Comparison of ENCODE assay signal across 8 mouse cellular contexts in the genomic region with DNA sequence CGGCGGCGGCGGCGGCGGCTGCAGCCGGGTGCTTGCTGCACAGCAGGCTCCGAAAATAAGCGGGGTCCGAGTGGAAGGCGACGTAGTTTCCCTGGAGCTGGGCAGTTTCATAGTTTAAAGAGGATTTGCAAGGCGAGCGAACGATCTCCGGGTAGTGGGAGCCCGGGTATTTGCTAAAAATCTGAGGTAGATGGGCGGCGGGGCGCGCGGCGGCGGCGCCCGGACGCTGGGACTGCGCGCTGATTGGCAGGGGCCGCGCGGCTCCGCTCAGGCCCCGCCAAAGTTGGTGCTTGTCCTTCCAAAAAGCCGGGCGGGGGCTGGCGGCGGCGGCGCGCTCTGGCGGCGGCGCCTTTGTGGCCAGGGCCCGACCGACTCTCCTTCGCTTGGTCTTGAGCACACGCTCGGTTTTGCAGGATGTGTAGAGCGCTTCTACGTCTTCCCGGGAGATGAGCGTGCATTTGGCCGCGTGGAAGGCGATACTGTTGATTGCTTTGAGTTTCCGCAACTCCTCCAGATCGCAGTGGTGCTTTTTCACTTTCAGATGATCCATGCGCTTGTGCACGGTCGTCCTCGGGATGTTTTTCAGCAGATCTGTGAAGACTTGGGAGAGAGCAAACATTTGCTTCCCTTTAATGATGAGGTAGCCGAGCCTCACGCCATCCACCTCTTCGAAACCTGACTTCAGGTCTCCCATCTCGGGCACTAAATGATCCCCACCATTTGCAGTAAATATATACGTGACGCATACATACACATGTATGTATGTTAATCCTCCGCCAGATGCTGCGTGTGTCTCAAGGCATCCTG. TPM values are rescaled to one million over a fixed set of nuclear protein-coding genes. Genes with fewer than 3 reads are reported as not detected.
DNase-seq lines count a peak whose midpoint lies in the region; ATAC-seq and TF ChIP-seq lines count a peak whose summit lies in the region.

No protein-coding gene starts in this region.

- no peaks in the 10 kb centered on the region for H3K27me3 ChIP-seq in neural tube, embryonic 15.5 days (replicated peaks)

- ATAC-seq in CD4-positive, CD25-positive, alpha-beta regulatory T cell, adult 4 months = peak; percentile 48
- peak; percentile 79 for ATAC-seq in erythroid progenitor cell, adult 5-6 weeks (replicated peaks; ENCODE audit: low FRiP score, poor library complexity, severe bottlenecking)
- peak; percentile 71 for ATAC-seq in neural tube, embryonic 15.5 days (ENCODE audit: low FRiP score)

- peak overlapping the region; percentile 67 for H3K4me3 ChIP-seq in lung, adult 2 months (replicated peaks; ENCODE audit: extremely low read depth, low read depth, low read length)
- H3K4me3 ChIP-seq in neural tube, embryonic 15.5 days (replicated peaks) = peak overlapping the region; percentile 84

- no peaks in the 10 kb centered on the region for H3K36me3 ChIP-seq in neural tube, embryonic 15.5 days

- intact Hi-C loops in heart, postnatal 10 days (cut with DNase I) = loop anchor here (1.0 to 5.0 kb wide), 5 partner anchors 8 to 719 kb away; a partner anchor contains a TSS

- TF ChIP-seq POLR2A in lung, adult 2 months (IDR thresholded peaks at IDR 0.05; ENCODE audit: borderline replicate concordance, extremely low read depth, low read depth, low read length) = peak; percentile 46; the same call in 1 of the 2 replicates

- peak overlapping the region; percentile 98 for H3K9ac ChIP-seq in neural tube, embryonic 15.5 days (replicated peaks)

- no peaks in the 10 kb centered on the region for H3K9me3 ChIP-seq in neural tube, embryonic 15.5 days (replicated peaks)

- whole genome bisulfite sequencing in lung, adult 2 months = under 1% methylated on average over 70 of the region's 70 CpGs
- under 1% methylated on average over 70 of the region's 70 CpGs for WGBS in neural tube, embryonic 15.5 days

- H3K4me2 ChIP-seq in neural tube, embryonic 15.5 days = peak overlapping the region; percentile 71

- H3K27ac ChIP-seq in neural tube, embryonic 15.5 days (replicated peaks) = peak overlapping the region; percentile 99

- TF ChIP-seq CTCF in lung, adult 2 months (IDR thresholded peaks at IDR 0.05; ENCODE audit: insufficient read depth, low read length) = no peak

- DNase-seq in brain, adult 2 months (ENCODE audit: low read depth, low spot score) = peak; percentile 85
- peak; percentile 84 to 86 for DNase-seq in heart, postnatal 10 days
- DNase-seq in kidney, postnatal 36 days = peak; percentile 78 to 87
- DNase-seq in lung, adult 2 months = no peak
- peak; percentile 62 for DNase-seq in thymus, postnatal 4 days

- no peaks in the 10 kb centered on the region; the same call in 1 of the 2 replicates for H3K4me1 ChIP-seq in lung, adult 2 months (ENCODE audit: control insufficient read depth, insufficient read depth, low read length)
- H3K4me1 ChIP-seq in neural tube, embryonic 15.5 days = peaks cover 46% of the 10 kb centered on the region

RNA-seq across cellular contexts. Expression of a gene that starts 1.0 kb away (rescaled TPM):
- under 1 TPM in 1 of 2 experiments, not detected in 1; 0.74 TPM for polyA plus RNA-seq in CD4-positive, CD25-positive, alpha-beta regulatory T cell, adult 4 months (2017; shearing (Covaris generic))
- not detected in 2 replicates for total RNA-seq in erythroid progenitor cell, adult 5-6 weeks (2015; ENCODE audit: low replicate concordance)
- total RNA-seq in erythroid progenitor cell, adult 5-6 weeks (2017; ENCODE audit: low replicate concordance) = not detected in 2 replicates
- total RNA-seq in heart, postnatal 10 days (2021) = 1 to 10 TPM; 4.8 to 5.7 TPM
- 1.8 and 2.1 TPM in 2 replicates for polyA plus RNA-seq in lung, adult 2 months (2012; rRNA removed)
- polyA plus RNA-seq in neural tube, embryonic 15.5 days (2015; fragmentation: Nextera tagmentation; extraction: Ambion mirVana) = 3.8 and 5.2 TPM in 2 replicates

RNA-seq across cellular contexts. Expression of a gene that starts 7.2 kb away (rescaled TPM):
- 10 to 100 TPM; 34.9 to 41.4 TPM for polyA plus RNA-seq in CD4-positive, CD25-positive, alpha-beta regulatory T cell, adult 4 months (2017; shearing (Covaris generic))
- 122 and 125 TPM in 2 replicates for total RNA-seq in erythroid progenitor cell, adult 5-6 weeks (2015; ENCODE audit: low replicate concordance)
- 77.9 and 98.0 TPM in 2 replicates for total RNA-seq in erythroid progenitor cell, adult 5-6 weeks (2017; ENCODE audit: low replicate concordance)
- 10 to 100 TPM; 40.6 to 43.1 TPM for total RNA-seq in heart, postnatal 10 days (2021)
- 27.3 and 34.7 TPM in 2 replicates for polyA plus RNA-seq in lung, adult 2 months (2012; rRNA removed)
- polyA plus RNA-seq in neural tube, embryonic 15.5 days (2015; fragmentation: Nextera tagmentation; extraction: Ambion mirVana) = 46.2 and 57.7 TPM in 2 replicates

RNA-seq across cellular contexts. Expression of a gene that starts 10.3 kb away (rescaled TPM):
- 1 to 10 TPM; 2.0 to 2.1 TPM for polyA plus RNA-seq in CD4-positive, CD25-positive, alpha-beta regulatory T cell, adult 4 months (2017; shearing (Covaris generic))
- not detected in 2 replicates for total RNA-seq in erythroid progenitor cell, adult 5-6 weeks (2015; ENCODE audit: low replicate concordance)
- total RNA-seq in erythroid progenitor cell, adult 5-6 weeks (2017; ENCODE audit: low replicate concordance) = not detected in 2 replicates
- total RNA-seq in heart, postnatal 10 days (2021) = 1 to 10 TPM; 3.0 to 4.2 TPM
- 3.3 and 4.4 TPM in 2 replicates for polyA plus RNA-seq in lung, adult 2 months (2012; rRNA removed)
- 8.6 and 13.1 TPM in 2 replicates for polyA plus RNA-seq in neural tube, embryonic 15.5 days (2015; fragmentation: Nextera tagmentation; extraction: Ambion mirVana)

RNA-seq across cellular contexts. Expression of a gene that starts 51.1 kb away (rescaled TPM):
- polyA plus RNA-seq in CD4-positive, CD25-positive, alpha-beta regulatory T cell, adult 4 months (2017; shearing (Covaris generic)) = not detected
- not detected in 2 replicates for total RNA-seq in erythroid progenitor cell, adult 5-6 weeks (2015; ENCODE audit: low replicate concordance)
- total RNA-seq in erythroid progenitor cell, adult 5-6 weeks (2017; ENCODE audit: low replicate concordance) = not detected in 2 replicates
- total RNA-seq in heart, postnatal 10 days (2021) = not detected
- polyA plus RNA-seq in lung, adult 2 months (2012; rRNA removed) = not detected in 2 replicates
- polyA plus RNA-seq in neural tube, embryonic 15.5 days (2015; fragmentation: Nextera tagmentation; extraction: Ambion mirVana) = not detected in 2 replicates
